Mouse (Mus musculus): ENCODE results near the gene Syt12. TPM values are rescaled to one million over a fixed set of nuclear protein-coding genes. Genes with fewer than 3 reads are reported as not detected.

The Syt12 gene
- polyA plus RNA-seq, 1 experiment from 2014 or later, result 1.3 TPM

GRCm38 (mm10) chr19:4451965-4452364 lies 25.3 kb downstream of the Syt12 start:
- H3K27ac ChIP-seq (ENCODE audit: low read length), result no peak overlapping the region
- DNase-seq (ENCODE audit: low spot score) (no peak), ATAC-seq (no peak)
- H3K4me2 ChIP-seq (replicated peaks; ENCODE audit: low read depth, low read length), result no peak overlapping the region
- no peaks in the 10 kb centered on the region for H3K9me3 ChIP-seq (ENCODE audit: low read length)
- H3K27me3 ChIP-seq (replicated peaks; ENCODE audit: insufficient read depth, low read length), result no peaks in the 10 kb centered on the region
- H3K4me1 ChIP-seq (ENCODE audit: insufficient read depth, low read depth, low read length), result no peaks in the 10 kb centered on the region
- no peak overlapping the region for H3K9ac ChIP-seq (replicated peaks; ENCODE audit: low read depth)
- H3K36me3 ChIP-seq (ENCODE audit: insufficient read depth, low read length), result no peaks in the 10 kb centered on the region
- 48% methylated on average over 4 of the region's 5 CpGs for WGBS
- TF ChIP-seq EP300 (IDR thresholded peaks at IDR 0.05) (no peak), CTCF (IDR thresholded peaks at IDR 0.05) (no peak)
- no peak overlapping the region for H3K4me3 ChIP-seq (ENCODE audit: low read depth, low read length)

DNA sequence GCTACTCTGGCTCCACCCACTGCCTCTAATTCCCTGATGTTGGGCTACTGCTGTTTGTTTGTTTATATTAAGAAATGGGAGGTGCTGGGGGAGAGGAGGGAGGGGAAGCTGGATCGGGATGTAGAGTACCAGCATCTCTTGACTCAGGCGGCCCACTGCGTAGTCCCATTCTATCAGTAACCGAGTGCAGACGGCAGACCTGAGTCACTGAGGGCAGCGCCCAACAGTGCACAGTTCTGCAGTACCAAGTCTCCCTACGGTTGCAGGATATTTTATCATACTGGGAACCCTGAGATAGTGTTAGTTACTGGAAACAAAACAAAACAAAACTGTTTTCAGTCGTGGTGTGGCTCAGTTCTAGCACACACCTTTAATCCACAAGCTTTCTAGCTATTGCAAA lies 26.1 kb downstream of the Syt12 start:
- Histone ChIP-seq H3K27ac (ENCODE audit: low read length) (no peak overlapping the region), H3K27me3 (replicated peaks; ENCODE audit: insufficient read depth, low read length) (no peaks in the 10 kb centered on the region), H3K9me3 (ENCODE audit: low read length) (no peaks in the 10 kb centered on the region), H3K9ac (replicated peaks; ENCODE audit: low read depth) (no peak overlapping the region), H3K36me3 (ENCODE audit: insufficient read depth, low read length) (no peaks in the 10 kb centered on the region), H3K4me2 (replicated peaks; ENCODE audit: low read depth, low read length) (no peak overlapping the region), H3K4me1 (ENCODE audit: insufficient read depth, low read depth, low read length) (no peaks in the 10 kb centered on the region), H3K4me3 (ENCODE audit: low read depth, low read length) (no peak overlapping the region)
- DNase-seq (ENCODE audit: low spot score) (no peak), ATAC-seq (no peak)
- no peak for TF ChIP-seq CTCF (IDR thresholded peaks at IDR 0.05)
- no peak for TF ChIP-seq EP300 (IDR thresholded peaks at IDR 0.05)
- 50% methylated on average over 8 of the region's 8 CpGs for WGBS

DNA sequence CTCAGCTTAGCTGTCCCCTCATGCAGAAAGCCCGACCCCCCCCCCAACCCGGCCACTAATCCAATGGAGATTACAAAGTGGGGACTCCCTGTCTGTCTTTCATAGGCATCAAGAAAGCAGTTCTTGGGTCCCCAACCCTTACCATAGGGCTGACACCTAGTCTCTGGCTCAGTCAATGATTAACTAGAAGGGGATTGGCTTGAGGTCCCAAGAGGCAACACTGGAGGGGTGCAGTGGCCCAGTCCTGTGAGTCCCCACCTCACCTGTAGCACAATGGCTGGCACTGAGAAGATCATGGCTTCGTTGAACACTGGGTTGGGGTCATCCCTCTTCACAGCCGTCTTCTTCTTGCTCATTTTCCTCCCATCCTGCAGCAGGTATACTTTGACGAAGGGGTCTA lies 26.6 kb downstream of the Syt12 start:
- TF ChIP-seq CTCF (IDR thresholded peaks at IDR 0.05), result no peak
- TF ChIP-seq EP300 (IDR thresholded peaks at IDR 0.05), result no peak
- H3K27ac ChIP-seq (ENCODE audit: low read length), result no peak overlapping the region
- no peaks in the 10 kb centered on the region for H3K27me3 ChIP-seq (replicated peaks; ENCODE audit: insufficient read depth, low read length)
- no peaks in the 10 kb centered on the region for H3K4me1 ChIP-seq (ENCODE audit: insufficient read depth, low read depth, low read length)
- 53% methylated on average over 5 of the region's 5 CpGs for WGBS
- no peaks in the 10 kb centered on the region for H3K9me3 ChIP-seq (ENCODE audit: low read length)
- no peak overlapping the region for H3K4me3 ChIP-seq (ENCODE audit: low read depth, low read length)
- ATAC-seq (no peak), DNase-seq (ENCODE audit: low spot score) (no peak)
- H3K9ac ChIP-seq (replicated peaks; ENCODE audit: low read depth), result no peak overlapping the region
- no peaks in the 10 kb centered on the region for H3K36me3 ChIP-seq (ENCODE audit: insufficient read depth, low read length)
- H3K4me2 ChIP-seq (replicated peaks; ENCODE audit: low read depth, low read length), result no peak overlapping the region

DNA sequence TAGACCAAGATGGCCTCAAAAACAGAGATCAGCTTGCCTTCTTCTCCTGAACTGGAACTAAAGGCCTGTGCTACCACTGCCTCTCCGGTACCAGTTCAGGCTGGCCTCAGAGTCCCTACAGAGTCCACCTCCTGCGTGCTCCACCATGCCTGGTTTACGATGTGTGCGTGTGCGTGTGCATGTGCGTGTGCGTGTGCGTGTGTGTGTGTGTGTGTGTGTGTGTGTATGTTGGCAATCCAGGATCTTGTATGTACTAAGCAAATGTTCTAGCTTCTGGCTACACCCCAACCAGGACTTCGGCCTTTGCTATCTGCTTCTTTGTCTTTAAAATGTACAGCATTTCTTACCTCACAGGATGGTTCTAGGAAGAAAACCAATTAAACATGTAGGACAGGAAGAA lies 28.0 kb downstream of the Syt12 start:
- 98% methylated on average over 9 of the region's 9 CpGs for WGBS
- no peaks in the 10 kb centered on the region for H3K27me3 ChIP-seq (replicated peaks; ENCODE audit: insufficient read depth, low read length)
- H3K4me3 ChIP-seq (ENCODE audit: low read depth, low read length), result no peak overlapping the region
- no peaks in the 10 kb centered on the region for H3K36me3 ChIP-seq (ENCODE audit: insufficient read depth, low read length)
- ATAC-seq (no peak), DNase-seq (ENCODE audit: low spot score) (no peak)
- H3K4me1 ChIP-seq (ENCODE audit: insufficient read depth, low read depth, low read length), result no peaks in the 10 kb centered on the region
- no peaks in the 10 kb centered on the region for H3K9me3 ChIP-seq (ENCODE audit: low read length)
- no peak overlapping the region for H3K9ac ChIP-seq (replicated peaks; ENCODE audit: low read depth)
- H3K27ac ChIP-seq (ENCODE audit: low read length), result no peak overlapping the region
- H3K4me2 ChIP-seq (replicated peaks; ENCODE audit: low read depth, low read length), result no peak overlapping the region
- TF ChIP-seq CTCF (IDR thresholded peaks at IDR 0.05) (no peak), EP300 (IDR thresholded peaks at IDR 0.05) (no peak)

GRCm38 (mm10) chr19:4447445-4447844 lies 29.8 kb downstream of the Syt12 start:
- Histone ChIP-seq H3K9me3 (ENCODE audit: low read length) (no peaks in the 10 kb centered on the region), H3K36me3 (ENCODE audit: insufficient read depth, low read length) (no peaks in the 10 kb centered on the region), H3K27ac (ENCODE audit: low read length) (no peak overlapping the region), H3K4me1 (ENCODE audit: insufficient read depth, low read depth, low read length) (no peaks in the 10 kb centered on the region), H3K27me3 (replicated peaks; ENCODE audit: insufficient read depth, low read length) (no peaks in the 10 kb centered on the region), H3K4me2 (replicated peaks; ENCODE audit: low read depth, low read length) (no peak overlapping the region), H3K9ac (replicated peaks; ENCODE audit: low read depth) (no peak overlapping the region), H3K4me3 (ENCODE audit: low read depth, low read length) (no peak overlapping the region)
- DNase-seq (ENCODE audit: low spot score) (no peak), ATAC-seq (no peak)
- WGBS, result 86% methylated on average over 9 of the region's 9 CpGs
- TF ChIP-seq EP300 (IDR thresholded peaks at IDR 0.05) (no peak), CTCF (IDR thresholded peaks at IDR 0.05) (no peak)

GRCm38 (mm10) chr19:4446661-4447420 lies 30.4 kb downstream of the Syt12 start:
- Histone ChIP-seq H3K4me1 (ENCODE audit: insufficient read depth, low read depth, low read length) (no peaks in the 10 kb centered on the region), H3K27me3 (replicated peaks; ENCODE audit: insufficient read depth, low read length) (no peaks in the 10 kb centered on the region), H3K9ac (replicated peaks; ENCODE audit: low read depth) (no peak overlapping the region), H3K27ac (ENCODE audit: low read length) (no peak overlapping the region), H3K4me2 (replicated peaks; ENCODE audit: low read depth, low read length) (no peak overlapping the region), H3K9me3 (ENCODE audit: low read length) (no peaks in the 10 kb centered on the region), H3K4me3 (ENCODE audit: low read depth, low read length) (no peak overlapping the region), H3K36me3 (ENCODE audit: insufficient read depth, low read length) (no peaks in the 10 kb centered on the region)
- ATAC-seq, result no peak
- DNase-seq (ENCODE audit: low spot score), result no peak
- TF ChIP-seq CTCF (IDR thresholded peaks at IDR 0.05), result no peak
- TF ChIP-seq EP300 (IDR thresholded peaks at IDR 0.05), result no peak
- WGBS, result 85% methylated on average over 8 of the region's 8 CpGs
